Mouse (Mus musculus) bone marrow, adult 2 months (tissue): Measurements from ENCODE around the gene Dock2.

Experiments used
- CTCF ChIP-seq: fragments of 200-500 bp; IDR thresholded peaks from 2 replicates; pipeline ENCODE4 v1.5.1; 2011; ENCODE audit warnings: low read length, control low read depth; ENCODE audit not compliant: control insufficient read depth, insufficient read depth
- POLR2A ChIP-seq: fragments of 200-500 bp; IDR thresholded peaks from 2 replicates; pipeline ENCODE4 v1.6.1; 2011; ENCODE audit warnings: low read depth, mild to moderate bottlenecking, control low read depth, low read length, borderline replicate concordance; ENCODE audit not compliant: control insufficient read depth

DNA sequence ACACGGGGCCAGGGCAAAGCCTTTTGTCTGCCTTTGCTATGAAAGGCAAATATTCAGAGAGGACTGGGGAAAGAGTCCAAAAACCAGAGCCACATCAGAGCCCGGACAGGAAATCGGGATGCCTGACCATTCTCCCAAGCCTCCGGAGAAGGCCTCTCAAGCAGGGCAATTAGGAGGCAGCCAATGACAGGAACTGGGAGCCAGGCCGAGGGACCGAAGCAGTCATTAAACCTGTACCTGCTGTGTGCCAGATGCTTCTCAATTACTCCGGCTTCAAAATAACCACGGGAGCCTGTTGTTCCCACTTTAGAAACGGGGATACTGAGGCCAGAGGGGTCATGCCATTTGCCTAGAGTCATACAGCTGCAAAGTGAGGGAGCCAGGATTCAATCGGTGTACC, 511.7 kb downstream of the Dock2 start:
- TF ChIP-seq CTCF (no peak), POLR2A (no peak)
